Mouse (Mus musculus) myocyte (in vitro differentiated cells): Measurements from ENCODE around the gene Syt8.

Experiments
- MYOG ChIP-seq, 3 experiments: IDR thresholded peaks; one replicate each; pipeline ENCODE4 v1.6.1; 2011; ENCODE audit warnings: control low read depth in 2 of 3, low read depth in 2 of 3, mild to moderate bottlenecking in 2 of 3; ENCODE audit not compliant: insufficient read length in 2 of 3, control insufficient read depth in 1 of 3, insufficient read depth in 1 of 3
- POLR2A ChIP-seq: IDR thresholded peaks from one replicate; pipeline ENCODE4 v1.6.1; 2011; ENCODE audit warnings: low read depth, mild to moderate bottlenecking, control low read depth, moderate library complexity; ENCODE audit not compliant: insufficient read length
- POLR2AphosphoS2 ChIP-seq: IDR thresholded peaks from one replicate; pipeline ENCODE4 v1.6.1; 2011; ENCODE audit warnings: low read depth, control low read depth; ENCODE audit not compliant: insufficient read length
- REST ChIP-seq: IDR thresholded peaks from one replicate; pipeline ENCODE4 v1.6.1; 2011; ENCODE audit warnings: mild to moderate bottlenecking, control low read depth, moderate library complexity; ENCODE audit not compliant: insufficient read depth, insufficient read length
- TCF12 ChIP-seq: IDR thresholded peaks from one replicate; pipeline ENCODE4 v1.6.1; 2011; ENCODE audit warnings: mild to moderate bottlenecking, control low read depth; ENCODE audit not compliant: poor library complexity, insufficient read depth, severe bottlenecking
- USF1 ChIP-seq: IDR thresholded peaks from one replicate; pipeline ENCODE4 v1.6.1; 2011; ENCODE audit warnings: low read depth, mild to moderate bottlenecking, control low read depth, moderate library complexity

DNA sequence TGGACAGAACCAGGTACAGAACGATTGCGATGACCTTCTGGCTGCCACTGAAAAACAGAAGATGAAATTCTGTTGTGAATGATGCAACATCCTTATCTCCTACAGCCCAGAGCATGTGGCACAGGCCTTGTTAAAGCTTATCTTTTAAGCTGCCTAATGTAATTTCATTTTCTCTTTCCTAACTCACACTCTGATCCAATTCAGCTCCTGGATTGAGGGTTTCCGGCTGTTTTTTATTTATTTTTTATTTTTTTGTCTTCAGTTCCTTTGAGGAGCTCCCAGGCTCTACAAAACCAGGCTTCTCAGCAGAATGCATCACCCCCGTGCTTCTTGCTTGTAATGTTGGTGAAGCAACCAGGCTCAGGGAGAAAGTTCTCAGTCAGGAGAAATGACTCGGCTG lies 14.8 kb upstream of the Syt8 start:
- TF ChIP-seq USF1 (no peak), REST (no peak), MYOG (IDR thresholded peaks at IDR 0.05; ENCODE audit: control insufficient read depth in 1 of 3, insufficient read depth in 1 of 3, insufficient read length in 2 of 3, low read depth in 2 of 3) (no peak), POLR2A (no peak), TCF12 (no peak), POLR2AphosphoS2 (no peak)
